Mouse (Mus musculus) testis, adult 2 months (tissue): Measurements from ENCODE around the gene Tk2.

Experiments
- CTCF ChIP-seq: fragments of 200-500 bp; IDR thresholded peaks from 2 replicates; pipeline ENCODE4 v1.5.1; 2012; ENCODE audit warnings: low read depth, mild to moderate bottlenecking, inconsistent platforms, low read length, moderate library complexity; ENCODE audit not compliant: control insufficient read depth, insufficient read depth, insufficient replicate concordance
- POLR2A ChIP-seq: fragments of 200-500 bp; IDR thresholded peaks from 2 replicates; pipeline ENCODE4 v1.6.1; 2012; ENCODE audit warnings: low read depth, mild to moderate bottlenecking, inconsistent platforms, low read length, moderate library complexity; ENCODE audit not compliant: control insufficient read depth

GRCm38 (mm10) chr8:104246621-104247020 is 1.7 kb downstream of the Tk2 start:
- TF ChIP-seq CTCF, result no peak
- TF ChIP-seq POLR2A, result no peak
